Mouse (Mus musculus) MEL (cell line): ENCODE measurements around the gene Gak.

Experiments
- BHLHE40 ChIP-seq: IDR thresholded peaks from 2 replicates; pipeline ENCODE4 v1.6.1; 2012; ENCODE audit warnings: low read depth, mild to moderate bottlenecking, inconsistent platforms, low read length, improper control_type of control experiment, borderline replicate concordance
- CTCF ChIP-seq, 3 experiments: IDR thresholded peaks in 2 of 3; conservative IDR thresholded peaks in 1 of 3; 2 replicates each; pipeline ENCODE4 v1.5.1; 2011 to 2012; ENCODE audit warnings: low read length in 3 of 3, low read depth in 2 of 3, mild to moderate bottlenecking in 2 of 3, improper control_type of control experiment in 1 of 3, inconsistent platforms in 1 of 3, mixed read lengths in 1 of 3, moderate library complexity in 1 of 3; ENCODE audit not compliant: control insufficient read depth in 1 of 3, insufficient read depth in 1 of 3, poor library complexity in 1 of 3, severe bottlenecking in 1 of 3
- NRF1 ChIP-seq: IDR thresholded peaks from 2 replicates; pipeline ENCODE4 v1.6.1; 2014; ENCODE audit warnings: low read depth, mild to moderate bottlenecking, inconsistent platforms, low read length, improper control_type of control experiment, moderate library complexity; ENCODE audit not compliant: poor library complexity, insufficient read depth, severe bottlenecking
- POLR2A ChIP-seq, 2 experiments: IDR thresholded peaks; 2 replicates each; pipeline ENCODE4 v1.6.1; 2011 to 2012; ENCODE audit warnings: low read length in 2 of 2, mild to moderate bottlenecking in 2 of 2, control low read depth in 1 of 2, improper control_type of control experiment in 1 of 2, low read depth in 1 of 2, moderate library complexity in 1 of 2; ENCODE audit not compliant: control insufficient read depth in 1 of 2, insufficient read depth in 1 of 2, poor library complexity in 1 of 2
- RAD21 ChIP-seq: IDR thresholded peaks from 2 replicates; pipeline ENCODE4 v1.6.1; 2011; ENCODE audit warnings: mild to moderate bottlenecking, low read depth, low read length, improper control_type of control experiment
- ZNF384 ChIP-seq: IDR thresholded peaks from 2 replicates; pipeline ENCODE4 v1.6.1; 2012; ENCODE audit warnings: low read depth, mild to moderate bottlenecking, inconsistent platforms, low read length, improper control_type of control experiment

- TF ChIP-seq POLR2A (IDR thresholded peaks at IDR 0.05; ENCODE audit: control insufficient read depth in 1 of 2, insufficient read depth in 1 of 2, low read depth in 1 of 2, low read length in 2 of 2, poor library complexity in 1 of 2) (no peak), CTCF (IDR thresholded peaks at IDR 0.05 in 2 of 3, conservative IDR thresholded peaks at IDR 0.05 in 1 of 3; ENCODE audit: control insufficient read depth in 1 of 3, insufficient read depth in 1 of 3, low read depth in 2 of 3, low read length in 3 of 3, poor library complexity in 1 of 3, severe bottlenecking in 1 of 3) (peak; percentile 72 to 84 (median 74)), BHLHE40 (no peak), NRF1 (no peak), RAD21 (peak; percentile 54), ZNF384 (no peak)
Observed at GRCm38 (mm10) chr5:108670785-108671184, 41.2 kb upstream of the Gak start.
